Mouse (Mus musculus): ENCODE measurements around the gene Slc9a3r1. TPM values are rescaled to one million over a fixed set of nuclear protein-coding genes. Genes with fewer than 3 reads are reported as not detected.

Gene Slc9a3r1
- polyA plus RNA-seq, 1 experiment from 2014 or later, result 42.5 TPM

DNA sequence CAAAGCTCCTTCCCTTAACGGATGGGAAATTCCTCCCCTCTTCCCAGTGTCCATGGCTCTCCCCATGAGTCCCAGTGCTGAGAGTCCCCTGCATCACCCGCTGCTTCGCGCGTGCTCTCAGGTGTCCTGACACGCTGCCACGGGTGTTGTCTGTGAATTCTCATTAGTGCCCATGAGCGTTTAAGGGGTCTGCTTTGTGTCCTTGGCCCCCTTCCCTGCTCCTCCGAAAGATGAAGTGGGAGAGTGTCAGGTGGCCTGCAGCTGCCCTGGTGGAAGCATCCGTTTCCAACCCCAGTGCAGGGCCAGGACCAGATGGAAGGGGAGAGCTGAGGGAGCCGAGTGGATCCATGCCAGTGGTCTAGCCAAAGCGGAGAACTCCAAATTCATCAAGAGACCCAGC, 45.0 kb downstream of the Slc9a3r1 start:
- WGBS, result 89% methylated on average over 12 of the region's 12 CpGs

DNA sequence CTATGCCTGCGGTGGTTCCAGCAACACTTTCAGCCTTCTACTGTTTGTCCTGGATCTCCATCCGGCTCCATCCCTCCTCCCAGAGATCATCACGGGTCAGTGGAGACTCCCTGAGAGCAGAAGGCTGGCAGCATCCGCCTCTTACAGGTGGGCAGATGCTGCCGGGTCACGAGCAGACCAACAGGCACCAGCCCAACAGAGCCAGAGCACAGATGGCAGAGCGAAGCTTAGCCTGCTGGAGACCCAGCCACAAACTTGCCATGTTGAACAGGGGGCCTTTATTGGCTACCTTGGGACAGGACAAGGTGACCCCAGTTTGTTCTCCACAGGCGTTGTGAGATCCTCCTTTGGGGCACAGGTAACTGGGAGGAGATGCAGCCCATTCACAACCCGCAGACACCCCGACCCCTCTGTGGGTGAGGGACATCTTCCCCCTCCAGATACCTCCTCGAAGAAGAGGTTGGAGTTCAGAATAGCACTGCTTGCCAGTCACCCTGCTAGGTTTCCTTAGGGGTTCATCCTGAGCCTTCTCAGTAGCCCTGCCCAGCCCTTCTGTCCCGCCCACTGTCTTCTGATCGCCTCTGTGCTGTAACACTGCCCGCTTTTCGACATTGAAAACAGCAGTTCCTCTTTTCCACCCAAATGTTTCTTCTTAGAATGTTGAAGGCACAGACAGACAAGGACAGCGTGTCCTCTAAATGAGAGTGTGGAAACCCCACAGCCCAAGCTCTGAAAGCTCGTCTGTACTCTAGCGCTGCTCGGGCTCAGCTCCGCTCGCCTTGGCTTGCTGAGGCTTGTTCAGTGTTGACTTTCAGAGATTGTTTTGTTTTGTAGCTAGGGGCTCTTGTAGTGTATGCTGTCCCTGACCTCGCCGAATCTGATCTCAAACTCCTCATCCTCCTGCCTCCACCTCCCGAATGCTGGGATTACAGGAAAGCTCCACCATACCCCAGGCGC, 45.9 kb downstream of the Slc9a3r1 start:
- Histone ChIP-seq H3K36me3 (replicated peaks) (peaks cover 39% of the 10 kb centered on the region), H3K27ac (replicated peaks) (0 out of 2 replicates have a peak overlapping the region, but pooled peaks have one; percentile 16)

More for the DNA sequence above, 45.0 kb downstream of the Slc9a3r1 start:
- H3K27me3 ChIP-seq (replicated peaks; ENCODE audit: low read depth, poor library complexity, severe bottlenecking), result peaks cover 29% of the 10 kb centered on the region
- no peaks in the 10 kb centered on the region for H3K9me3 ChIP-seq
- H3K4me3 ChIP-seq, result no peak overlapping the region
- peaks cover 38% of the 10 kb centered on the region for H3K4me1 ChIP-seq
- H3K36me3 ChIP-seq (replicated peaks), result peaks cover 39% of the 10 kb centered on the region
- H3K27ac ChIP-seq (replicated peaks), result no peak overlapping the region
- no peak for DNase-seq (ENCODE audit: low spot score)

DNA sequence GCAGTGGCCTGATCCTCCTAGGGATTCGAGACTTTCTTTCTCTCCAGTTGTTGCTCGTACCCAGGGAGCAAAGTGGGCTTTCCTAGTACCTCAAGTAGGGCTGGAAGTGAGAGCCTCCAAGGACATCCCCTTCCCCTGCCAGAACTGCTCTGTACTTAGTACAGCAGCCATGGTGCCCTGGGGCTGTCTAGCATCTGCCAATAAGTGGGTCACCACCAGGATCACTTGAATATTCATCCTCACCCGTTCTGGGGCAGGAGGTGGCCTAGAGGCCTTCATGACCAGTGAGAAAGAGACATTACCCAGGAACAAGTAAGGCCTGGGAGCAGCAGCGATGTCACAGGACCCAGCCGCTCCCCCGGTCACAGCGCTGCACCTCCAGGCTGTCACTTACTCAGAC, 46.8 kb downstream of the Slc9a3r1 start:
- Histone ChIP-seq H3K9me3 (no peaks in the 10 kb centered on the region), H3K4me3 (no peak overlapping the region), H3K27me3 (replicated peaks; ENCODE audit: low read depth, poor library complexity, severe bottlenecking) (peaks cover 38% of the 10 kb centered on the region), H3K27ac (replicated peaks) (0 out of 2 replicates have a peak overlapping the region, but pooled peaks have one; percentile 16), H3K4me1 (peaks cover 51% of the 10 kb centered on the region), H3K36me3 (replicated peaks) (peaks cover 37% of the 10 kb centered on the region)
- DNase-seq (ENCODE audit: low spot score), result no peak
- WGBS, result 68% methylated on average over 7 of the region's 7 CpGs

More for the DNA sequence above, 45.9 kb downstream of the Slc9a3r1 start:
- H3K9me3 ChIP-seq, result no peaks in the 10 kb centered on the region
- no peak for DNase-seq (ENCODE audit: low spot score)
- no peak overlapping the region for H3K4me3 ChIP-seq
- peaks cover 39% of the 10 kb centered on the region for H3K27me3 ChIP-seq (replicated peaks; ENCODE audit: low read depth, poor library complexity, severe bottlenecking)
- H3K4me1 ChIP-seq, result peaks cover 45% of the 10 kb centered on the region
- WGBS, result 80% methylated on average over 25 of the region's 25 CpGs

DNA sequence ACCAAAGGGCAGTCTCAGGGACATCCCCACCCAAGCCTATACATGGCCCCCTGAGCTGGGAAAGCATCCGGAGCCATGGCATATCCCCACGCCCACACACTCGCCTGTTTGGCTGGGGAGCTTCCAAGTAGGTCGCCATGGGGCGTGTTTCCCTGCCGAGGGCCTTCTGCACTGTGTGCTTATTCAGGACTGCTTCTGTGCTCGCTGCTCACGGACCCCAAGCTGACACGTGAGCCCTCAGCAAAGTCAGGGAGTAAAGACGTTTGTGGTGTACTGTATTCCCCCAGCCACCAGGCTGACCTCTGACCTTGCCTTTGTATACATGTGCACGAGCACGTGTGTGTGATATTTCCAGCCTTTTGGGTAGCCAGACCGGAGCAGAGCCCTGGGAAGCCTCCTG, 49.0 kb downstream of the Slc9a3r1 start:
- peaks cover 16% of the 10 kb centered on the region for H3K36me3 ChIP-seq (replicated peaks)
- no peak for DNase-seq (ENCODE audit: low spot score)
- peaks cover 22% of the 10 kb centered on the region for H3K27me3 ChIP-seq (replicated peaks; ENCODE audit: low read depth, poor library complexity, severe bottlenecking)
- H3K4me1 ChIP-seq, result peaks cover 58% of the 10 kb centered on the region
- no peak overlapping the region for H3K27ac ChIP-seq (replicated peaks)
- H3K4me3 ChIP-seq, result no peak overlapping the region
- H3K9me3 ChIP-seq, result no peaks in the 10 kb centered on the region
- 45% methylated on average over 13 of the region's 13 CpGs for WGBS

DNA sequence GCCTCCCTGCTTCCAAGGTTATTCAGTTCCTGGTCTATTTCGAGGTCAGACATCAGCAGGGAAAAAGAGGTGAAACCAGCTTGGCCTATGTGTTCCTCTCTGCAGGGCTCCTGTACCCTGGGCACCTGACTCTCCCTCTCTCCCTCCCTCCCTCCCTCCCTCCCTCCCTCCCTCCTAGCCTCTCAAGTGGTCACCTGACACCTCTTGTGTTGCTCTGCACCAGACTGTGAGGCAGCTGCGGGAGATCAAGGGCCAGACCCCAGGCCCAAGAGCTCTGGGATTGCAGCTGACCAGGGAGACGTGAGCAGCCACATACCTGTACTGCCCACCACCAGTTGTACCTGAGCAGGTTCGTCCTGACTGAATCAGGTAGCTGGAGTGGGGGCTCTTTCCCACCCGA, 52.0 kb downstream of the Slc9a3r1 start:
- Histone ChIP-seq H3K36me3 (replicated peaks) (no peaks in the 10 kb centered on the region), H3K9me3 (no peaks in the 10 kb centered on the region), H3K4me3 (no peak overlapping the region), H3K27ac (replicated peaks) (no peak overlapping the region), H3K4me1 (peaks cover 76% of the 10 kb centered on the region), H3K27me3 (replicated peaks; ENCODE audit: low read depth, poor library complexity, severe bottlenecking) (peaks cover 29% of the 10 kb centered on the region)
- DNase-seq (ENCODE audit: low spot score), result peak; percentile 39
- WGBS, result 34% methylated on average over 5 of the region's 5 CpGs

DNA sequence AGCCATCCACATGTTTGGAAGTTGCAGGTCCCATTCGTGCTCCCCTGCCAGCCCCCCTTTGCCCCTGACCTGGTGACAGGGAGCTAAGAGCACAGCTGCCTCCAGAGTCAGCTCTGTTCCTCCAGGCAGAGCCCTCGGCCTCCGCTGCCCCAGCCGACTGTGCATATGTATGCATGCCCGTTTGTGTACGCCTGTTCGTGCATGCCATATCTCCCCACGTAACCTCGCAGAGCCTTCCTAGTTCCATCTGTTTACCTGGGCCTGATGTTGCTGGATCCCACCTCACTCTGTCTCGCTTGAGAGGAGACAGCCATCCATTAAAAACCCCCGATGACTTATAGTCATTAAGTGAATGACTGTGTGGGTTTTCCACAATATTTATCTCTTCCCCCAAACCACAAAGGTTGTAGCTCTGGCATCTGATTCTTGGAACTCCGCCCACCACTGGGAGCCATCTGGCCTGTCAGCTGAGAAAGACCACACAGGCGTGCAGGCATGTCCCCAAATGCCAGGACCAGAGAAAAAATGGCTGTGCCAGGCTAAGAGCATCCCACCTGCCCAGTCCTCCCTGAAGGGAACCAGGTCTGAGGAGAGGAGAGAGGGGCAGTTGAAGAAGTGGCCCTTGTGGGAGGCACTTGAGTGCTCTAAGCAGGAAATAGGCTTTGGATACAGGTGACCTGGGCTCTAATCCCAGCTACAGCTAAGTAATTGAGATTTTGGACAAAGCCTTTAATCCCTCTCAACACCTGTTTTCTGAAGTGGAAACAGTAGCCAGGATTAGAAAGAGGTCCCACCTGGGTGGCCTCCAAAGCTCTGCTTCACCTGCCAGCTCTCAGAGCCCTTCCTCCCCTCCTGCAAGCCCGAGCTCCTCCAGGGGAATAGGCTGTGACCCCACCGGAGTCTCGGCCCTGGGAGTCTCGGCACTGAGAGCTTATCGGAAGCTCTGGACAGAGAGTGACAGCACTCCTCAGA, 54.6 kb downstream of the Slc9a3r1 start:
- Histone ChIP-seq H3K27ac (replicated peaks) (0 out of 2 replicates have a peak overlapping the region, but pooled peaks have one; percentile 19), H3K4me3 (no peak overlapping the region), H3K9me3 (no peaks in the 10 kb centered on the region), H3K4me1 (peaks cover 66% of the 10 kb centered on the region), H3K36me3 (replicated peaks) (no peaks in the 10 kb centered on the region), H3K27me3 (replicated peaks; ENCODE audit: low read depth, poor library complexity, severe bottlenecking) (peaks cover 42% of the 10 kb centered on the region)
- 65% methylated on average over 18 of the region's 18 CpGs for WGBS
- DNase-seq (ENCODE audit: low spot score), result no peak

DNA sequence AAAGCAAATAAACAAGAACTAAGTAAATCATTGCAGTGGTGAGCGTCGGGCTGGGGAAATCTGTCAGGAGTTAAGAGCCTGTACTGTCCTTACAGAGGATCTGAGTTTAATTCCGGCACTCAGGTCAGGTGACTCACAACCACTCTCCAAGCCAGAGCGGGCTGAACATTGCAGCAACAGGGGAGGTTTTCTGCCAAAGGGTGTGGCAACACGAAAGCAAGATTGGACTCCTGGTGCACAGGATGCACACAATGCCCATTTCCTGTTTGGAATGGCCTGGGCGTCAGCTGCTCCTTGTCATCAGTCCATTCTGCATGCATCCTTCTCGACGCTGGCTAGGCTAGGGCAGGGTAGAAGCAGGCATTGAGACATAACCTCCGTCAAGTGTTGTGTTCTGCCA, 56.1 kb downstream of the Slc9a3r1 start:
- 62% methylated on average over 9 of the region's 9 CpGs for WGBS
- Histone ChIP-seq H3K4me1 (peaks cover 72% of the 10 kb centered on the region), H3K9me3 (no peaks in the 10 kb centered on the region), H3K4me3 (no peak overlapping the region), H3K27ac (replicated peaks) (no peak overlapping the region), H3K36me3 (replicated peaks) (no peaks in the 10 kb centered on the region), H3K27me3 (replicated peaks; ENCODE audit: low read depth, poor library complexity, severe bottlenecking) (peaks cover 40% of the 10 kb centered on the region)
- DNase-seq (ENCODE audit: low spot score), result no peak

DNA sequence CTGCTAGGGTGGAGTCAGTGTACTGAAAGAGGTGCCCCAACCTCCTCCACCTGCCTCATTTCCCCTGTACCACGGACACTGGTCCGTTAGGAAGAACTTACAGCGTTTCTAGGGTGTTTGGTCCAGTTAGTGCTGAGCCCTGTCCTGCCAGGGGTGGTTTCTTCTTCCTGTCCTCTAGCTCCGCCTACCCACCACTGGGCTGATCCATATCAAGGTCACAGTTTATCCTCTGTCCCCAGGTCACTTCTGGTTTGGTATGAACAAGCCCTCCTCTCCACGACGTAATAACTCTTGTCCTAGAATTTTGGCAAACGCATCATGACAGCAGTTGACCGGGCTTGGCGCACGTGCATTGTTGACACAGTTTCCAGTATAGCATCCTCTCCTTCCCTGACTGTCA, 56.5 kb downstream of the Slc9a3r1 start:
- no peaks in the 10 kb centered on the region for H3K9me3 ChIP-seq
- H3K27ac ChIP-seq (replicated peaks), result no peak overlapping the region
- 88% methylated on average over 10 of the region's 10 CpGs for WGBS
- DNase-seq (ENCODE audit: low spot score), result no peak
- H3K27me3 ChIP-seq (replicated peaks; ENCODE audit: low read depth, poor library complexity, severe bottlenecking), result peaks cover 42% of the 10 kb centered on the region
- H3K4me3 ChIP-seq, result no peak overlapping the region
- no peaks in the 10 kb centered on the region for H3K36me3 ChIP-seq (replicated peaks)
- peaks cover 72% of the 10 kb centered on the region for H3K4me1 ChIP-seq

DNA sequence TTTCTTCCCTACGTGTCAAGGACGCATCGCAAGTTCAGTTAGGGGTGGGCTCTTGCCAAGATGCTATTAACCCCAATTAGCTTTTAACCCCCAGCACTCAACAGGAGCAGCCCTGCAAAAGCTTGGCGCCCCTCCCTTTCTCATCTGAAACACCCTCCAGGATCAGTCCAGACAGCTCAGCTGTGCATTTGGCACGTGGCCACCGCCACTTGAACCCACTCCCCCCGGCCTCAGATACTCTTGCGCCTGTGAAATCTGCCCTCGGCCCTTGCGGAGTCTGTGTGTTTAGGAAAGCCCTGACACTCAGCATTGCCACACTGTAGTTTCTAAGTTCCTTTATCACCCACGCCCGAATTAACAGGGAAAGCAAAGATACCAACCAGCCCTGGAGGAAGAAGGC, 58.9 kb downstream of the Slc9a3r1 start:
- Histone ChIP-seq H3K4me1 (peaks cover 87% of the 10 kb centered on the region), H3K27me3 (replicated peaks; ENCODE audit: low read depth, poor library complexity, severe bottlenecking) (peaks cover 53% of the 10 kb centered on the region), H3K36me3 (replicated peaks) (no peaks in the 10 kb centered on the region; the same call in 1 of the 2 replicates), H3K4me3 (no peak overlapping the region), H3K27ac (replicated peaks) (no peak overlapping the region), H3K9me3 (no peaks in the 10 kb centered on the region)
- 52% methylated on average over 12 of the region's 12 CpGs for WGBS
- DNase-seq (ENCODE audit: low spot score), result no peak

DNA sequence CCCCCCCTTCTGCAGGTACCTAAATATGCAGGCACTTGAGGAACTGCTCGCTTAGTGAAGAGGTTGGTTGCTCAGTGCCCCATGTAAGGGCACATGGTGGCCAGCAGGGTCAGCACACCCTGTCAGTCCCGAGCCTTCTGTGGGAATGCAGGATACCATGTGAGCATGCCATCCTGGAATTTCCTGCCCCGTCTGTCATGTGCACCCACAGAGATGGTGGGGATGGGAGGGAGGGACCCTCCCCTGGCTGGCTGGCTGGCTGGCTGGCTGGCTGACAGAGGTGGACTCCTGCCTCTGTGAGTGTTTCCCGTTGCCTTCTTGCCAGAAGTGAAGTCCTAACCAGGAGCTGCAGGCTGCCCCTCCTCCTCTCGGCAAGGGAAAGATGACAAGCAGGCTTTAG, 59.4 kb downstream of the Slc9a3r1 start:
- Histone ChIP-seq H3K9me3 (no peaks in the 10 kb centered on the region), H3K4me1 (peaks cover 87% of the 10 kb centered on the region), H3K27me3 (replicated peaks; ENCODE audit: low read depth, poor library complexity, severe bottlenecking) (peaks cover 53% of the 10 kb centered on the region), H3K36me3 (replicated peaks) (no peaks in the 10 kb centered on the region; the same call in 1 of the 2 replicates), H3K4me3 (no peak overlapping the region), H3K27ac (replicated peaks) (0 out of 2 replicates have a peak overlapping the region, but pooled peaks have one; percentile 3)
- DNase-seq (ENCODE audit: low spot score), result no peak
- 24% methylated on average over 5 of the region's 5 CpGs for WGBS

DNA sequence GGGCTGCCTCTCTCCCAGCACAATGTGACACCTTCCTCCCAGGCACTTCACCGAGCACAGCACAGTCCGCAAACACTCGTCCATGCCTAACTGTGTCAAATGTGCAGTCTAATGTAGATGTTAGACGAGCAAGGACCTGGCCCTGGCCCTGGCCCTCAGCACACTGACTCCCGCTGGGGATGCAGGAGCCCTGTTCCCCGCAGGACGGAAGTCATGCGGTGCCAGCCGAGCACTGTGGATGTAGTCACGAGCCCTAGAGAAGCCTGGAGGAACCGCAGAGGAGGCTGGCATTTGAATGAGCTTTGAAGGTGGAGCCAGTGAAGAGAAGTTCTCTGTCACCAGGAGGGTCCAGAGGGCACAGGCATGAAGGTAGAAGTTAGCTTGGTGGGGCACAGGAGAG, 60.3 kb downstream of the Slc9a3r1 start:
- H3K27me3 ChIP-seq (replicated peaks; ENCODE audit: low read depth, poor library complexity, severe bottlenecking), result peaks cover 59% of the 10 kb centered on the region
- H3K36me3 ChIP-seq (replicated peaks), result peaks cover 2% of the 10 kb centered on the region; the same call in 1 of the 2 replicates
- H3K27ac ChIP-seq (replicated peaks), result peak overlapping the region; percentile 1
- WGBS, result 68% methylated on average over 11 of the region's 11 CpGs
- peaks cover 87% of the 10 kb centered on the region for H3K4me1 ChIP-seq
- DNase-seq (ENCODE audit: low spot score), result no peak
- H3K9me3 ChIP-seq, result no peaks in the 10 kb centered on the region
- H3K4me3 ChIP-seq, result no peak overlapping the region

DNA sequence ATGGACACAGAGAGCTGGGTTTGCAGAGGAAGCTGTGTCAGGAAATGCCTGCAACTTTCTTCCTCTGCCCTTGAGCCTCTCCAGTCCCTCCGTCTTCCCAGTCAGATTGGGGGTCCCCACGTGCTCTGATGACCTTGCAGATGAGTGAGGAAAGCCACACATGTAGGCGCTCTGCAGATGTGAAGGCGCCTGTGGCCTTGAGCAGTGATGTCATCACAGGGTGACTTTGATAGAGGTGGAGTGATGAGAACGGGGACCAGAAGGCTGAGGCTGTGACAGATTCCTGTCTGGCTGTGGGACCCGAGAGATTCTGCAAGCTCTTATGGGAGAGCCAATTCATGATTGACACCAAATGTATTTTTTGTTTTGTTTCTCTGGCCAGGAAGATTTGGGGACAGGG, 60.7 kb downstream of the Slc9a3r1 start:
- Histone ChIP-seq H3K36me3 (replicated peaks) (peaks cover 4% of the 10 kb centered on the region; the same call in 1 of the 2 replicates), H3K27ac (replicated peaks) (peak overlapping the region; percentile 1; the same call in 1 of the 2 replicates), H3K27me3 (replicated peaks; ENCODE audit: low read depth, poor library complexity, severe bottlenecking) (peaks cover 59% of the 10 kb centered on the region), H3K4me1 (peaks cover 87% of the 10 kb centered on the region), H3K9me3 (no peaks in the 10 kb centered on the region), H3K4me3 (no peak overlapping the region)
- DNase-seq (ENCODE audit: low spot score), result no peak
- WGBS, result 76% methylated on average over 6 of the region's 6 CpGs
